Mouse (Mus musculus): ENCODE results near the gene Alkbh6. TPM values are rescaled to one million over a fixed set of nuclear protein-coding genes. Genes with fewer than 3 reads are reported as not detected.

Gene Alkbh6
- polyA plus RNA-seq, 1 experiment from 2014 or later, result 24.5 TPM

- ATAC-seq, result no peak
- WGBS (ENCODE audit: insufficient replicate concordance), result 47% methylated on average over 5 of the region's 5 CpGs
- H3K4me3 ChIP-seq, result no peak overlapping the region
These were observed 26.0 kb downstream of the Alkbh6 start for GRCm38 (mm10) chr7:30334563-30334962.

DNA sequence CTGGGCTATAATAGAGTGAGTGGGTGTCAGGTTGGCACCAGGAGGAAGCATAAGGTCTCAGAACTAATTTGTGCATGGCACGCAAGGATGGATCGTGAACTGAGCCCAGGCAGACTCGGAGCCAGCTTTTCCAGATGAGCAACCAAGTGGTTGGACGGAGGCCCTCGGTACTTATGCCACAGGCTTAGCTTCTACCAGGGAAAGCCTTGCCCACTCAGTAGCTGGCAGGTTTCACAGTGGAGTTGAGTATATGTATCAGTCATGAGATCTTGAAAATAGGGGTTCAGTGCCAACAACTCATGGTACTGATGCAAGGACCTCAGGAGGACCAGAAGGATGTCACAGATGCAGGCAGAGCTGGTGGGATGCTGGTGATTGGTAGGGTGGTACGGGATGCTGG is 27.2 kb downstream of the Alkbh6 start:
- H3K27me3 ChIP-seq (replicated peaks), result peaks cover 68% of the 10 kb centered on the region
- H3K4me1 ChIP-seq, result no peaks in the 10 kb centered on the region
- H3K4me3 ChIP-seq, result no peak overlapping the region
- 62% methylated on average over 6 of the region's 6 CpGs for WGBS (ENCODE audit: insufficient replicate concordance)
- no peaks in the 10 kb centered on the region for H3K36me3 ChIP-seq
- ATAC-seq, result no peak
- H3K27ac ChIP-seq, result no peak overlapping the region
- H3K4me2 ChIP-seq, result no peak overlapping the region
- no peak overlapping the region for H3K9ac ChIP-seq
- H3K9me3 ChIP-seq (replicated peaks), result no peaks in the 10 kb centered on the region

More at GRCm38 (mm10) chr7:30334563-30334962, 26.0 kb downstream of the Alkbh6 start:
- Histone ChIP-seq H3K4me2 (no peak overlapping the region), H3K27ac (no peak overlapping the region), H3K9ac (no peak overlapping the region), H3K27me3 (replicated peaks) (peaks cover 74% of the 10 kb centered on the region), H3K36me3 (no peaks in the 10 kb centered on the region), H3K9me3 (replicated peaks) (no peaks in the 10 kb centered on the region), H3K4me1 (no peaks in the 10 kb centered on the region)

- Histone ChIP-seq H3K27ac (no peak overlapping the region), H3K4me1 (no peaks in the 10 kb centered on the region), H3K9me3 (replicated peaks) (no peaks in the 10 kb centered on the region), H3K4me2 (no peak overlapping the region), H3K4me3 (no peak overlapping the region), H3K27me3 (replicated peaks) (peaks cover 67% of the 10 kb centered on the region), H3K36me3 (no peaks in the 10 kb centered on the region), H3K9ac (no peak overlapping the region)
- 3% methylated on average over 9 of the region's 9 CpGs for WGBS (ENCODE audit: insufficient replicate concordance)
- no peak for ATAC-seq
These were observed 27.9 kb downstream of the Alkbh6 start for GRCm38 (mm10) chr7:30336384-30336783.

DNA sequence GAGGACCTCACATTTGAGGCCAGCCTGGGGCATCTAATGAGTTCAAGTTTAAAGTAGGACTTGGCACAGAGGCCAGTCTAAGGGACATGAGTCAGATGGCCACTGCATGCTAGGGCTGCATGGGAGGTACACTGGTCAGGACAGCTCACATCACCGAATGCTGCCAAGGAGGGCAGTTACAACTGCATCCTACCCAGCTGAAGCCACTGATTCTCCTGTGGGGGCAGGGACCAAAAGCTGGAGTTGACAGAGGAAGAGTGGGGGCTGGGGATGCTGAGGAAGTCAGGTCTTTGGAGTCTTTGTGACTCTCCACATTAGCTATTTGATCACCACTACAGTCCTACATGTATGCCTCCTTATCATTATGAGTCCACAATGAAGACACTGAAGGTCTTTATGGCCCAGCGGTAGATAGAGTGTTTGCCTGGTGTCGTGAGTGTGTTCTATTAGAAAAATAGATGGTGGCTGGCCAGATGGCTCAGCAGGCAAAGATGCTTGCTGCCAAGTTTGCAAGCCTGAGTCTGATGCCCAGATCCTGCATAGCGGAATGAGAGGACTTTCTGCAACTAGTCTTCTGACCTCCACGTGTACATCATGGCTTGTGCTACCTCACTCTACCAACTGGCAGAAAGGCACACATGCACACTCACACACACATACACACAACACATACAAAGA is 31.1 kb downstream of the Alkbh6 start:
- no peak overlapping the region for H3K27ac ChIP-seq
- 54% methylated on average over 5 of the region's 5 CpGs for WGBS (ENCODE audit: insufficient replicate concordance)
- H3K4me3 ChIP-seq, result no peak overlapping the region
- H3K4me2 ChIP-seq, result no peak overlapping the region
- no peaks in the 10 kb centered on the region for H3K36me3 ChIP-seq
- H3K27me3 ChIP-seq (replicated peaks), result peaks cover 40% of the 10 kb centered on the region
- H3K9ac ChIP-seq, result no peak overlapping the region
- no peaks in the 10 kb centered on the region for H3K9me3 ChIP-seq (replicated peaks)
- no peak for ATAC-seq
- no peaks in the 10 kb centered on the region for H3K4me1 ChIP-seq

GRCm38 (mm10) chr7:30346635-30347379 is 38.3 kb downstream of the Alkbh6 start:
- ATAC-seq, result no peak
- Histone ChIP-seq H3K4me2 (no peak overlapping the region), H3K36me3 (no peaks in the 10 kb centered on the region), H3K27me3 (replicated peaks) (peaks cover 47% of the 10 kb centered on the region), H3K27ac (no peak overlapping the region), H3K4me3 (no peak overlapping the region), H3K9me3 (replicated peaks) (no peaks in the 10 kb centered on the region), H3K4me1 (no peaks in the 10 kb centered on the region; the same call in 1 of the 2 replicates), H3K9ac (no peak overlapping the region)
- WGBS (ENCODE audit: insufficient replicate concordance), result 21% methylated on average over 21 of the region's 21 CpGs

GRCm38 (mm10) chr7:30347828-30348227 is 39.3 kb downstream of the Alkbh6 start:
- Histone ChIP-seq H3K4me1 (no peaks in the 10 kb centered on the region; the same call in 1 of the 2 replicates), H3K27ac (no peak overlapping the region), H3K4me2 (no peak overlapping the region), H3K9me3 (replicated peaks) (no peaks in the 10 kb centered on the region), H3K9ac (no peak overlapping the region), H3K36me3 (no peaks in the 10 kb centered on the region), H3K4me3 (no peak overlapping the region), H3K27me3 (replicated peaks) (peaks cover 47% of the 10 kb centered on the region)
- 3% methylated on average over 30 of the region's 30 CpGs for WGBS (ENCODE audit: insufficient replicate concordance)
- no peak for ATAC-seq

DNA sequence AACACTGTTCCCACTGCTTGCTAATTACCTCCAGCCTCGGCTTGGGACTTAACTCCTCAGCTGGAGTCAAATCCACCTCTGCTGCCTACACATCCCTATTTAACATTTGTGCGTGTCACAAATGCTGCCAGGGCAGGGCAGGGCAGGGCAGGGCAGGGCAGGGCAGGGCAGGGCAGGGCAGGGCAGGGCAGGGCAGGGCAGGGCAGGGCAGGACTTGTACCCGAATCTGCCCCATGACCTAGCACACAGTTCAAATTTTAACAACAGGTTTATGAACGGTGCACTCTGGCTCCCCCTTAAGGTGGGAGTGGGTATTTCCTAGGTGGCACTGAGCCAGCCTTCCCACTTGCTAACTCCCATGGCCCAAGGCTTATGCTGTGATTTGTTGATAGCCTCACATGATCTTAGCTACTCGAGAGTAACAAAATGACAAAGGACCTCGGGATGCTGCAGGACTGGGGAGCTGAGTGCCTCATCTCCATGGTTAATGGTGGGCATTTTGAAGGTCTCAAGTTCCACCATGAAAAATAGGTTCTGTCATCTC is 44.8 kb downstream of the Alkbh6 start:
- 21% methylated on average over 6 of the region's 6 CpGs for WGBS (ENCODE audit: insufficient replicate concordance)
- peaks cover 3% of the 10 kb centered on the region; the same call in 1 of the 2 replicates for H3K4me1 ChIP-seq

DNA sequence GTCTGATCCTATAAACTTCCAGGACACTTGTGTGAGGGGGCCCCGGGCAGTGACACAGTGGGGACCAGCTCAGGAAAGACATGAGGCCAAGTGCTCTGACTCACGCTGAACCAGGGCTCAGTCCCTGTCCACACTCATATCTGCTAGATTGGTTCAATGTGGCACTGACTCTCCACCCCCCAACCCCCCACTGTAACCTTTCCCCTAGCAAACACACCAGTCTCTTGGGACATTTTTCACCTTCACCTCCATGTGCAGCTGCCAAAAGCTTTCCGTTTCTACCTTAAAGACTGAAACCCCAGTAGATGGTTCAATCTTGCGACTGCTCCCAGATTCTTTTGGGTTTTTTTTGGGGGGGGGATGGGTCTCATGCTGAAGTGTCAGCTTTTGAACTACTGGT is 45.5 kb downstream of the Alkbh6 start:
- H3K27me3 ChIP-seq (replicated peaks), result peaks cover 19% of the 10 kb centered on the region
- no peaks in the 10 kb centered on the region for H3K36me3 ChIP-seq
- no peak overlapping the region for H3K4me2 ChIP-seq
- 58% methylated on average over 4 of the region's 4 CpGs for WGBS (ENCODE audit: insufficient replicate concordance)
- no peak overlapping the region for H3K4me3 ChIP-seq
- H3K4me1 ChIP-seq, result peaks cover 3% of the 10 kb centered on the region; the same call in 1 of the 2 replicates
- peak overlapping the region; percentile 59; the same call in 1 of the 2 replicates for H3K27ac ChIP-seq
- peak; percentile 44 for ATAC-seq
- no peak overlapping the region for H3K9ac ChIP-seq
- no peaks in the 10 kb centered on the region for H3K9me3 ChIP-seq (replicated peaks)

More for the DNA sequence above, 44.8 kb downstream of the Alkbh6 start:
- H3K9ac ChIP-seq, result no peak overlapping the region
- no peak overlapping the region for H3K4me3 ChIP-seq
- ATAC-seq, result 0 out of 2 replicates have a peak, but pooled peaks have one; percentile 17
- H3K9me3 ChIP-seq (replicated peaks), result no peaks in the 10 kb centered on the region
- peaks cover 23% of the 10 kb centered on the region for H3K27me3 ChIP-seq (replicated peaks)
- peak overlapping the region; percentile 59; the same call in 1 of the 2 replicates for H3K27ac ChIP-seq
- H3K4me2 ChIP-seq, result no peak overlapping the region
- H3K36me3 ChIP-seq, result no peaks in the 10 kb centered on the region

- ATAC-seq, result no peak
- 52% methylated on average over 7 of the region's 7 CpGs for WGBS (ENCODE audit: insufficient replicate concordance)
- peaks cover 13% of the 10 kb centered on the region; the same call in 1 of the 2 replicates for H3K4me1 ChIP-seq
- no peaks in the 10 kb centered on the region for H3K9me3 ChIP-seq (replicated peaks)
- H3K36me3 ChIP-seq, result no peaks in the 10 kb centered on the region; the same call in 1 of the 2 replicates
- peak overlapping the region; percentile 25 for H3K4me2 ChIP-seq
- peak overlapping the region; percentile 76 for H3K27ac ChIP-seq
- no peak overlapping the region for H3K4me3 ChIP-seq
- peaks cover 52% of the 10 kb centered on the region for H3K27me3 ChIP-seq (replicated peaks)
- H3K9ac ChIP-seq, result no peak overlapping the region
These were observed 50.1 kb downstream of the Alkbh6 start for GRCm38 (mm10) chr7:30358378-30359186.

GRCm38 (mm10) chr7:30359276-30359865 is 50.9 kb downstream of the Alkbh6 start:
- Histone ChIP-seq H3K9me3 (replicated peaks) (no peaks in the 10 kb centered on the region), H3K27me3 (replicated peaks) (peaks cover 60% of the 10 kb centered on the region), H3K27ac (peak overlapping the region; percentile 76), H3K4me3 (no peak overlapping the region), H3K4me2 (peak overlapping the region; percentile 25), H3K36me3 (no peaks in the 10 kb centered on the region; the same call in 1 of the 2 replicates), H3K4me1 (0 out of 2 replicates have a peak, but pooled peaks cover 9% of the 10 kb centered on the region), H3K9ac (no peak overlapping the region)
- WGBS (ENCODE audit: insufficient replicate concordance), result 62% methylated on average over 31 of the region's 31 CpGs
- ATAC-seq, result 0 out of 2 replicates have a peak, but pooled peaks have one; percentile 13

DNA sequence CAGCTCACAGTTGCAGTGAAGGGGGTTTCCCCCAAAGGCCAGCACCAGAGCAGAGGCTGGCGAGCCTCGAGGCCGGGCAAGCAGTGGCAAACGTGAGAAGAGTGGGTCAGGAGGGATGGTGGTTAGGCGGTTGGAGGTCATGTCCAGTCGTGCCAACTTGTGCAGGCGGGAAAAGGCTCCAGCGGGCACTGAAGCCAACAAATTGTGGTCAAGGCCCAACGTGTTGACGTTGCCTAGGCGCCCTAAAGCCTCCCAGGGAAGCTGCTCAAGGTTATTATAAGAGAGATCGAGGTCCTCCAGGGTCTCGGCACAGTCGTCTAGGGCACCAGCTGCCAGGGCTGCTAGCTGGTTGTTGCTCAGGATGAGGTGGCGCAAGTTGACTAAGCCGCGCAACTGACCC is 51.5 kb downstream of the Alkbh6 start:
- H3K9me3 ChIP-seq (replicated peaks), result no peaks in the 10 kb centered on the region
- no peak overlapping the region for H3K9ac ChIP-seq
- no peaks in the 10 kb centered on the region; the same call in 1 of the 2 replicates for H3K36me3 ChIP-seq
- peak overlapping the region; percentile 76 for H3K27ac ChIP-seq
- 0 out of 2 replicates have a peak, but pooled peaks cover 9% of the 10 kb centered on the region for H3K4me1 ChIP-seq
- no peak for ATAC-seq
- 64% methylated on average over 17 of the region's 17 CpGs for WGBS (ENCODE audit: insufficient replicate concordance)
- H3K4me2 ChIP-seq, result peak overlapping the region; percentile 25
- H3K27me3 ChIP-seq (replicated peaks), result peaks cover 65% of the 10 kb centered on the region
- H3K4me3 ChIP-seq, result no peak overlapping the region

Measured in liver, embryonic 12.5 days (tissue).